Mouse (Mus musculus) E14TG2a.4 (cell line): ENCODE measurements around the gene Cdhr1.
"Not testable (repeated sequence)": the region's sequence is repeated elsewhere in the genome, so short reads cannot be mapped to it uniquely, and the experiment has no call there.

ENCODE experiments used
- H3K27me3 ChIP-seq: 2 replicates; pipeline ENCODE4 v1.6.1; 2014; ENCODE audit warnings: low read length, control low read depth; ENCODE audit not compliant: insufficient read depth
- H3K36me3 ChIP-seq: 2 replicates; pipeline ENCODE4 v1.6.1; 2014; ENCODE audit warnings: low read length, control low read depth; ENCODE audit not compliant: insufficient read depth
- H3K4me1 ChIP-seq: replicated peaks from 2 replicates; pipeline ENCODE4 v1.6.1; 2014; ENCODE audit warnings: low read depth, low read length, control low read depth
- H3K4me3 ChIP-seq: replicated peaks from 2 replicates; pipeline ENCODE4 v1.5.1; 2014; ENCODE audit warnings: mild to moderate bottlenecking, low read length
- H3K9me3 ChIP-seq: 2 replicates; pipeline ENCODE4 v1.6.1; 2014; ENCODE audit warnings: low read length, control low read depth
- CTCF ChIP-seq: conservative IDR thresholded peaks from 2 replicates; pipeline ENCODE4 v1.5.1; 2014; ENCODE audit warnings: low read length
- NANOG ChIP-seq: IDR thresholded peaks from 2 replicates; pipeline ENCODE4 v1.6.1; 2014; ENCODE audit warnings: borderline replicate concordance, low read length, mixed read lengths
- POU5F1 ChIP-seq: IDR thresholded peaks from 2 replicates; pipeline ENCODE4 v1.6.1; 2014; ENCODE audit warnings: low read length, borderline replicate concordance

The Cdhr1 gene

DNA sequence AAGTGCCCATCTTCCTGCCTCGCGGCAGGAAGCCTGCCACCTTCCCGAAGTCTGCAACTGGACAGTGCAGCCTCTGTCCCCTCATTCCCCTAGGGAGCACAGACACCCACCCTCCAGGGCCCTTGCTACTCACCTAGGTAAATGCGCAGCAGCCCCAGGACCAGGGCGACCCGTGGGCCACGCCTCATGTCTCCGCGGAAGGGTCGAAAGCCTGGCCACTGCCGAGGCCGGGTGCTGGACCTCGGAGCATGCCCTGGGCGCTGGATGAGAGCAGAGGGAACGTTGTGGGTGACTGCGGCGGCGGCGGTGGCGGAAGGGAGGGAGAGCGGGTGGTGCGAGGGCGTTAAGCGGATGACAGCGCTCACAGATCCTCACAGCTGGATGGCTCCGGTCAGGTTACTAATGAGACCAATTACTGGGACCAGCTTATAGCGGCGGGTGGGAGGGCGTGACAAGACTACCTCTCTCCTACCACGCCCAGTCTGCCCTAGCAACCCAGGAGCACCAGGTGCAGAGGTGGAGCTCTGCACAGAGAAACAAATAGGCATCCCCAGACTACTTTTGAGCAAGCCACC is at the start of gene Cdhr1:
Gene Cdhr1, minus strand, starts transcription at position 392 of the 575 bp plus-strand sequence.
- Histone ChIP-seq H3K36me3 (0 out of 2 replicates have a peak, but pooled peaks cover 8% of the 10 kb centered on the region), H3K9me3 (no peaks in the 10 kb centered on the region), H3K4me3 (peak within 1 kb of the TSS; percentile 78), H3K4me1 (peaks cover 55% of the 10 kb centered on the region), H3K27me3 (peaks cover 35% of the 10 kb centered on the region)
- TF ChIP-seq CTCF = no peak
- no peak for TF ChIP-seq POU5F1
- TF ChIP-seq NANOG = no peak

- Histone ChIP-seq H3K27me3 (no peaks in the 10 kb centered on the region), H3K4me3 (no peak overlapping the region), H3K4me1 (no peaks in the 10 kb centered on the region), H3K36me3 (no peaks in the 10 kb centered on the region), H3K9me3 (peaks cover 2% of the 10 kb centered on the region; the same call in 1 of the 2 replicates)
- TF ChIP-seq POU5F1 = no peak
- TF ChIP-seq CTCF = no peak
- TF ChIP-seq NANOG = no peak
Observed at GRCm38 (mm10) chr14:37139051-37139710, 41.0 kb upstream of the Cdhr1 start.

DNA sequence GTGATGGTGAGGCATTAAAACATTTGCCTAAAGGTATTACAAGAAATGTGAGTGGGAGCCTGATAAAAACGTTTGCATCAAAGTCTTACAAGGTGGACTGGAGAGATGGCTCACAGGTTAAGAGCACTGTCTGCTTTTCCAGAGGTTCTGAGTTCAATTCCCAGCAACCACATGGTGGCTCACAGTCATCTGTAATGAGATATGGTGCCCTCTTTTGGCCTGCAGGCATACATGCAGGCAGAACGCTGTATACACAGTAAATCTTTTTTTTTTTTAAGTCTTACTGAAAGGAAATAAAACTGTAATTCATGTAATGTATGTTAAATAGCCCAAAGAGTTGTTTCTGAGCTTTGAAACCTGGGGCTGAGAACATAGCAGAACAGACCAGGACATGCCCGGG is 39.4 kb upstream of the Cdhr1 start:
- not testable (repeated sequence) for H3K4me3 ChIP-seq, H3K27me3 ChIP-seq, H3K36me3 ChIP-seq, H3K9me3 ChIP-seq
- H3K4me1 ChIP-seq = peaks cover 14% of the 10 kb centered on the region

- H3K36me3 ChIP-seq = peaks cover 25% of the 10 kb centered on the region
- peaks cover 14% of the 10 kb centered on the region for H3K4me1 ChIP-seq
- peak overlapping the region; percentile 96 for H3K4me3 ChIP-seq
- H3K9me3 ChIP-seq = no peaks in the 10 kb centered on the region
- H3K27me3 ChIP-seq = no peaks in the 10 kb centered on the region
- TF ChIP-seq NANOG (no peak), CTCF (no peak), POU5F1 (no peak)
Observed at GRCm38 (mm10) chr14:37136110-37136509, 38.0 kb upstream of the Cdhr1 start.

GRCm38 (mm10) chr14:37135671-37136070 is 37.5 kb upstream of the Cdhr1 start:
- peak overlapping the region; percentile 96 for H3K4me3 ChIP-seq
- H3K36me3 ChIP-seq = peaks cover 29% of the 10 kb centered on the region
- H3K4me1 ChIP-seq = peaks cover 14% of the 10 kb centered on the region
- no peak for TF ChIP-seq NANOG
- no peak for TF ChIP-seq POU5F1
- TF ChIP-seq CTCF = no peak
- H3K9me3 ChIP-seq = no peaks in the 10 kb centered on the region
- H3K27me3 ChIP-seq = no peaks in the 10 kb centered on the region

DNA sequence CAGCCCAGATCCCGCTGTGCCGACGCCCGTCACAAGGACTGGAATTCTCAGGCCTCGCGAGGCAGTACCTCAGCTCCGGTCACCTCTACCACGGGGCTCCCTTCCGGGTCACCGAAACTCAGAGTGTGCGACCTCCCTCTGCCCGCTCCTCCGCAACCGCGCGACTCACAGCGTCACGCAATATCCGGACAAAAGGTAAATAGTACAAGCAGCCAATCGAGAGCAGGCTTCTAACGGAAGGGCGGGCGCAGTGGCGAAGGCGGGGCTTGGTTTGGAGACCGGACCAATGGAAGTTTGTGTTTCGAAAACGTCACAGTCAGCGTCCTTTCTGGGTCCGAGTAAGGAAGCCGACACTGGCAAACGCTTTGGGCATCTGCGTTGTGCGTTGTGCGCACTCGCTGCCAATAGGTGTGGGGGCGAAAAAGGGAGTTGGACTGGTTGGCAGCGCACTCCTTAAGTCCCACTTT is 37.0 kb upstream of the Cdhr1 start, which contains the start of gene Ghitm:
Gene Ghitm, minus strand, starts transcription at position 146 of the 467 bp plus-strand sequence.
- H3K9me3 ChIP-seq = no peaks in the 10 kb centered on the region
- H3K4me1 ChIP-seq = peaks cover 14% of the 10 kb centered on the region
- peaks cover 34% of the 10 kb centered on the region for H3K36me3 ChIP-seq
- no peaks in the 10 kb centered on the region for H3K27me3 ChIP-seq
- H3K4me3 ChIP-seq = peak within 1 kb of the TSS; percentile 96
- no peak for TF ChIP-seq CTCF
- TF ChIP-seq NANOG = no peak
- no peak for TF ChIP-seq POU5F1

- Histone ChIP-seq H3K4me1 (peaks cover 14% of the 10 kb centered on the region), H3K4me3 (peak overlapping the region; percentile 96), H3K9me3 (no peaks in the 10 kb centered on the region), H3K27me3 (no peaks in the 10 kb centered on the region), H3K36me3 (peaks cover 38% of the 10 kb centered on the region)
- TF ChIP-seq CTCF = no peak
- no peak for TF ChIP-seq POU5F1
- no peak for TF ChIP-seq NANOG
Observed at GRCm38 (mm10) chr14:37134304-37135126, 36.4 kb upstream of the Cdhr1 start.

DNA sequence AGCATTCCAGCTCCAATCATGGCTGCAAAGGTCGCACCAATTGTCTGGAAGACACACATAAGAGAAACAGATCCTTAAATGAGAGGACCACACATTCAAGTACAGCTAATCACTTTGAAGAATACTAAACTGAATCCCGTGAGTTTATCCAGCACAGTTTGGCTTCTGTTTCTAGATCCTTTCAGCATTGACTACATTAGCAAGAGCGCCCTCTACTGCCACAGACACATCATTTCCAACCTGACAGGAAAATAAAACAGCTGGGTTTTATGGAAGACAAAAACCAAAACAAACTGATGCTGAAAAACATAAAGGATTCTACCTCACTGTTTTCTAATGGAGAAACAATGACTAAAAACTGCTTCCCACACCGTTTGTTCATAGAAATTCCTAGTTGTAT is 29.5 kb upstream of the Cdhr1 start:
- no peak overlapping the region for H3K4me3 ChIP-seq
- H3K36me3 ChIP-seq = peaks cover 95% of the 10 kb centered on the region
- no peaks in the 10 kb centered on the region for H3K4me1 ChIP-seq
- no peak for TF ChIP-seq NANOG
- TF ChIP-seq CTCF = peak; percentile 83
- TF ChIP-seq POU5F1 = no peak
- H3K9me3 ChIP-seq = no peaks in the 10 kb centered on the region
- no peaks in the 10 kb centered on the region for H3K27me3 ChIP-seq
